Mouse (Mus musculus): ENCODE measurements at regions not wholly inside any gene's neighbourhood (a gene's known extent, or its start where the extent isn't known, plus 50 kb on each side); places are given as distances from the start of the nearest gene placed in this dataset.

DNA sequence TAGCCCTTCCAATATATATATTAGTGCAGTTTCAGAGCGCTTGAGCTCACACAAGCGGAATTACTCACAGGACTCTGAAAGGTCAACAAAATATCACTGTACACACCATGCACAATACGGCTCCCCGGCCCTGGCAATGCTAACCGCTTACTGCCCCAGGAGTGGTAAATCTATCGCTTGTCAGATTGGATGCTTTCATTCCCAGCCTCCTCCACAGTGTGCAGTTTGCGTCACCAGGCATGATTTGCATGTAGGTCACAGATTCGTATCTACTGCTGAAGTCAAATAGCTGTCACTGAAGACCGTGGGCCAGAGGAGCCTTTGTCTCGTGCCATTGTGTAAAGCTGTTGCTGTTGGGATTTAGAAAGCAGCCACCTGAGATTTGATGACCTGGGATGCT is 60.1 kb downstream of the Ccdc115 start:
- peak; percentile 15 for DNase-seq

DNA sequence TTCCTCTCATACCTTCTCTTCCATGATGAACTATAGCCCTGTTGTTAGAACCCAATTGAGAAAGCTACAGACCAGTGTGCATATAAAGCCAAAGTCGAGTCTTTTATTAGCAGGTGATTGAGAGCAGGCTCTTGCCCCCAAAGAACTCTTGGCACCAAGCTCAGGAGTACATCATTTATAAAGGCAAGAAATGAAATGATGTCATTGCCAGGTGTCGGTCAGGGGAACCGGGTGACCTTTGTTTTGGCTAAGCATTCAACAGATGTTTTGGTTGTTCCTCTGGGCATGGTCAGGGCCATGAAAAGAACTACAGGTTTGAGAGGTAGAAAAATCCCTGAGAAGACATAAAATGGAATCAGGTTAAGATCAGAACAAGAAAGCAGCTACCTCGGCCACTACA is 61.6 kb downstream of the Ccdc115 start:
- no peak for DNase-seq

DNA sequence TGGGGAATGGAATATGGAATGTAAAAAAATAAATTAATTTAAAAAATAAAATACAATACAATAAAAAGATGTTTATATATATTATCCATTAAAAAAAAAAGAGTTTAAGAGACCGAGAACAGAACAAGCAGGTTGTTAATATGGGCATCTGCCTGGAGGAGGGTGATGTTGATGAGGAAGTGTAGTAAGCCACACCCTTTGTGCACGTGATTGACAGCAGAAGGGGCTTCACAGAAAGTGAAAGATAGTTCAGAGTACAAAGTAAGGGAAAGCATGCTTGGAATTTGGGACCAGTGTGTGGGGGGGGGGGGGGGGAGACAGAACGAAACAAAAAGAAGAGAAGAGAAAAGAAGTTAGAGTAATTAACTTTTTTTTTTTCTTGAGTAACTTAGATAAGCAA is 64.0 kb downstream of the Ccdc115 start:
- DNase-seq, result no peak

DNA sequence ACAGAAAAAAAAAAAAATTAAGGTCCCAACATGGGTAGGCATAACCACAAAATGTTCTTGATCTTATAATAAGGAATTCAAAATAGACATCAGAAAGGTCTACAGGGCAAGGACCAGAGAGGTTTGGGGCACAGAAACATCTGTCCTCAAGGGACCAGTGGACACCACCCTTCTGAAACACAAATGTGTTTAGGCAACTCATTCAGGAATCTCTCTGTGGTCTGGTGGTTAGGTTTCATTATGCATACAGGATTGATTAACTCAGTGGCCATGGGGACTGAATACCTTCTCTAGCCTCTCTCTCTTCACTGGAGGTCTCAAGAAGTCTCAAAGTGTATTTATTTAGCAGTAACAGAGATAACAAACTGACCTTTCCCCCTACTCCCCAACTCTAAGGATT is 67.8 kb downstream of the Ccdc115 start:
- no peak for DNase-seq

All from right cerebral cortex, adult 18-20 months (tissue).